Mouse (Mus musculus) kidney, adult 18-20 months (tissue): ENCODE measurements around the gene BC030499.

Source experiments
- DNase-seq: peaks from one replicate; pipeline ENCODE4 v3.0.0; 2021

The BC030499 gene

DNA sequence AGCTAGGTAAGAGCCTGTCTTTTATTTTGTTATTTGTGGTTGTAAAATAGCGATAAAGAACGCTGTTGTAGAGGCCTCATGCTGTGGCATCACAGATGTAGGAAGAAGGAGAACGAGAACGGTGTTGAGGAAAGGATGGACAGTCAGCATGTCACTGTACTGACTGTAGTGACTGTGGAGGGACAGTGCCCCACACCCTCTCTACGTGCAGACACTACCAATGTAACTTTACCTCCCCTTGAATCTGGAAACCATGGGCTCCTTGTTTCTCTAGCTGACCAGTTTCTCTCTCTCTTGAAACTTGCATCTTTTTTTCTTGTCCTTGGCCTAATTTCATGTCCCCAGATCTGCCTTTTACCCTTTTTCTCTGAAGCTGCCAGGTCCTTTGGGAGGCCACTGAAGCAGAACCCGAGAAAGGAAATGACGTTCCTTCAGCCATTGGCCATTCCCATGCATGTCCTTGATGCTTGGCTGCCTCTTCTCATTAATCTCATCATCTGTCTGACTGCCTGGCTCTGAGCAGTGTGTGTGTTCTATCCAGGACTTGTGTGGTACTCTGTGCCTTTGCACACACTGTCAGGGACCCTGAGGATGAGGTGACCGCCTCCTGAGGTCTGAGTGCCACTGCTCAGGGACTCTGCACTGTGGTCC is 20.3 kb downstream of the BC030499 start:
- no peak for DNase-seq

DNA sequence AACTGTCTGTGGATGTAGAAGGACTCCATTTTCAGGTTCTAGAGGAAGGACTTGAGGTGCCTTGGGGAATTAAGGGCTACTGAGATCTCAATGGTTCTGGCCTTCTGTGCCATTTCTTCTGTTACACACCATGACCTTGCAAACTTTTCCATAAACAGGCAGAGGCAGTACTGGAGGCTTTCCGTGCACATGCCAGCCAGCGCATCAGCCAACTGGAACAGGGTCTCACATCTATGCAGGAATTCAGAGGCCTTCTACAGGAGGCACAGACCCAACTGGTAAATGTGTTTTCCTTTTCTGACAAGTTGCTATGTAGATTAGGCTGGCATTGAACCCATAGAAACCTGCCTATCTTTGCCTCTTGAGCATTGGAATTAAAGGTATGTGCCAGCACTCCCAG is 23.0 kb downstream of the BC030499 start:
- DNase-seq, result no peak

DNA sequence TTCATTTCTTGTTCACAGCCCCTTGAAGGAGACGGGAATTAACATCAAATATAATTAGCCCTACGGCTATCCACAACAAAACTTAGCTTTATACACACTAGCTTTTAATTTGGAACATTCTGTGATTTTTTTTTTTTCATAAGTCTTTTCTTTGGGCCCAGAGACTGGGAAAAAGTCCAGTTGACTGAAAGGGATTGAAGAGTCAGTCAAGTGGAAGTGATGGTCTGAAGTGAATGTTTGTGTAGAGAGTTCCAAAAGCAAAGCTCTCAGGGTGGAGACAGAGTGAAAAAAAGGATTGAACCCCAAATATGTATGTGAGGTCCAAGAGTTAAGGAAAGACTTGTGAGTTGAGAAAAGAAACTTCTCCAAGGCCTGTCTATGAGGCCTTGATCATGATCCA is 27.8 kb downstream of the BC030499 start:
- no peak for DNase-seq

DNA sequence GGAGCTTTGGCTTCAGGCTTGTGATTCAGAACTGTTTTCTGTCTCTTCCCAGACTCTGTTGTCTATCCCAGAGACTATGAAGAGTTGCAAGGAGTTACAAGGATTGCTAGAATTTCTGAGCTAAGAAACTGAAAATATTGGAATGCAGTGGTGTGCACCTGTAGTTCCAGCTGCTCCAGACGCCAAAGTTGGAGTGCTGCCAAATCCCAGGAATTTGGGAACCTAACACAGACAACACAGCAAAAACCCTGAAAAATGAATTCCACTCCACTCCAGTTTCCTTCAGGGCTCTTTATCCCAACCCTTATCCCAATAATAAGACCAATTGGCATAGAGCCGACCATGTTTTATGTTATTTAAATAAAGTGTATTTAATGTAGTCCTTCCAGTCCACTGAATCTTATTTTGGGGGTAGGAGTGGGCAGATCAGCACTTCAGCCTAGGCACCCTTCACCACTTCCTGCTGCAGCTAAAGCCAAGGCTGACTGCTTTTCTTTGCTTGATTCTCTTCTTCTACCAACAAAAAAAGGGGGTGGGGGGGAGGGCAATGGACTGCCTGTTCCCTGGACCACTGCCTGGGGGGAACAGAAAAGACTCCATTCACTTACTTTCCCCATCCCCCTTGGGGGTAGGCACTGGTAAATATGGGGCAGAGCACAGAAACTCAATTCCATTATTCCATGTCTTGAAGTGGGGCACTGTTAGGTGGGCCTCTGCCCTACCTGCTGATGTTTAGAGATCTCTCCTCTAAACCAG is 31.6 kb downstream of the BC030499 start:
- DNase-seq, result no peak

DNA sequence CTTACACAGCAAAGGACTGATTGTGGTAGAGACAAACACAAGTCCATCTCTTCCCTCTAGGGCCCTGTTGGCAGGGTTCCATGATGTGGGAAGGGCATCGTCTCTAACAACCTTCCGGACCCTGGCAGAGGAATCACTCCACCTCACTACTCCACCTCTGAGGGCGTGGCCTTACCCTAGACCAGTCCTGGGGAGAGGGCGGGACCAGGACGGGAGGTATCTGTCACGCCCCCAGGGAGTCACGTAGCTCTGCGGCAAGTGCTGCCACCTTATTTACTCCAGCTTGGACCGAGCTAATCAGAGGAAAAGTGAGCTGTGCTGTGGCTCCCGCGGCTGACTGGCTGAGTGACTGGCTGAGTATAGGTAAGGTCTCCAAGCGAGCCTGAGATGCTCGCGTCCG is 32.2 kb downstream of the BC030499 start, which contains the start of gene Aldoc:
Aldoc (plus strand) TSS at position 109 of the 400 bp plus-strand sequence.
- peak; percentile 87 for DNase-seq

DNA sequence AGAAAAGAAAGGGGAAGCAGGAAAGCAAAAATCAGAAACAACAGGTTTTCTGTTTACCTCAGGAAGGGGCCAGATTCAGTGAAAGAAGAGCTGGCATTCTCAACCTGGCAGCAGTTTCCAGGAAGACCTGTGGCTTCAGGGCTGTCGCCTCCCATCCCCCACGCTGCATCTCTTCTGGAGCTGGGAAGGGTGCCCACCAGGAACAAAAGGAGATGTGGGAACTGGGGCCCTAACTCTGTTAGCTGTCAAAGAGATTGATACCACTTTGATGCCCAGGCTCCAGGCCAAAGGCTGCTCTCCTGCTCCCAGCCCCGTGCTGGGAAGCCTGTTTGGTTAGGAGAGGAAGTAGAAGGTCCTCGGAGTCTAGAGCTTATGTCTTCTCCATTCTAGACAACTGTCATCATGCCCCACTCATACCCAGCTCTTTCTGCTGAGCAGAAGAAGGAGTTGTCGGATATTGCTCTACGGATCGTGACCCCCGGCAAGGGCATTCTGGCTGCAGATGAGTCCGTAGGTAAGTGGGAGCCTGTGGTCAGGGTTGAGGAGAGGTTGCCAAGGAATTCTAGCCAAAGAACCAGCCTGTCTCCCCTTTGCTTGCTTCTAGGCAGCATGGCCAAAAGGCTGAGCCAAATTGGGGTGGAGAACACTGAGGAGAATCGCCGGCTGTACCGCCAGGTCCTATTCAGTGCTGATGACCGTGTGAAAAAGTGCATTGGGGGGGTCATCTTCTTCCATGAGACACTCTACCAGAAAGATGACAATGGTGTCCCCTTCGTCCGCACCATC is 33.6 kb downstream of the BC030499 start:
- DNase-seq, result no peak

DNA sequence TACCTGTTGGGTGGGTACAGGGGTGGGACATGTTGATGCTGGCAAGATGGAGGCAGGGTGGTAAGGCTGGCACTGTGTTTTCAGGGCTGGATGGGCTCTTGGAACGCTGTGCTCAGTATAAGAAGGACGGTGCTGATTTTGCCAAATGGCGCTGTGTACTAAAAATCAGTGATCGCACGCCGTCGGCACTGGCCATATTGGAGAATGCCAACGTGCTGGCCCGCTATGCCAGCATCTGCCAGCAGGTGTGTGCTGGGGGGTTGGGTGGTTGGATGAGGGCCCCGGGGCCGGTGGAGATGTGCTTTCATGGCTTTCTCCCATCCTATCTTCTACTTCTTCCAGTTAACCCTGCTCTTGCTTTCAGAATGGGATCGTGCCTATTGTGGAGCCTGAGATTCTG is 34.3 kb downstream of the BC030499 start:
- no peak for DNase-seq

DNA sequence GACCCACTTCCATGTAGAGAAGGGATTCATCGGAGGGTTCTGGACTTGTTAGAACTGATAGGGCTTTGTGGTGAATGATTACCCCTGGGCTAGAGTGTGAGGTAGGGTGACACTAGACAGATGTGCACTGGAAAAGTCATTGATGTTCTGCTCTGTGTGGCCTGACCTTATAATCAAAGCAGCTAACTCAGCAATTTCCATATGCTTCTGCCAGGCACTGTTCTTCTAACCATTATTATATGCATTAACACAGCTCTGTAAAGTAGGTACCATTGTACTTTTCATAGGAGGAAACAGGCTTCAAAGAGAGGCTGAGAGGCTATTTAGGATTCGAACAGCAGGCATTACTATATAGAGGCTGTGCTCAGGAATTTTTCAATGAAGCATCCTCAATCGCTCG is 36.6 kb downstream of the BC030499 start:
- DNase-seq, result no peak

DNA sequence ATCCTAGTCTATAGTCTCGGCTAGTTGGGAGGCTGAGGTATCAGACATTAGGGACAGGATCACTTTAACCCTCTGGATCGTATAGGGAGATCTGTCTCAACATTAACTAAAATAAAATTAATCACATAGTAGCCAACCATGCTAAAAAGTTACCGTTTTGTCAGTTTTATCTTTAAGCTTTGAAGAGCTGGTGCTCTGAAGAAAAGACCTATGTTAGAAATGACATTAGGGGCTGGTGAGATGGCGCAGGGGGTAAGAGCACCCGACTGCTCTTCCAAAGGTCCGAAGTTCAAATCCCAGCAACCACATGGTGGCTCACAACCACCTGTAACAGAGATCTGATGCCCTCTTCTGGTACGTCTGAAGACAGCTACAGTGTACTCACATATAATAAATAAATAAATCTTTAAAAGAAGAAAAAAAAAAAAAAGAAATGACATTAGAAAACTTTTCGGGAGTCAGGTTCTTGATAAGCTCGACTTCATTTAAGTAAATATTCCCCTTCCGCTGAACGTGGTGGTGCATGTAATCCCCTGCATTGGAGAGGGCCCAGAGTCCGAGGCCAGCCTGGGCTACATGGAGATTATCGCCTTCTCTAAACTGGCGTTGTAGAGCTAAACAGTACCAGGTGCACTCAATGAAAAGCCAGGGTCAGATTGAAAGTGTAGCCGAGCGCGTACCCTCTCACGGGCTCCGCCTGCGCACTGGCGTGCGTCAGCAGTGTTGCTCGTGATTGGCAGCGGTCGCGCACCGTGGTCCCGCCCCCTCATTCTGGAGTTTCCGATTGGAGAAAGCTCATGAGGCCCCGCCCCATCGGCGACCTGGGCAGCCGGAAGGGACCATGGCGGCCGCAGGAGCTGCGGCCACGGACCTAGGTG is 37.2 kb downstream of the BC030499 start, which contains the start of gene Pigs:
Pigs (plus strand) TSS at position 782 of the 878 bp plus-strand sequence.
- peak; percentile 98 for DNase-seq

DNA sequence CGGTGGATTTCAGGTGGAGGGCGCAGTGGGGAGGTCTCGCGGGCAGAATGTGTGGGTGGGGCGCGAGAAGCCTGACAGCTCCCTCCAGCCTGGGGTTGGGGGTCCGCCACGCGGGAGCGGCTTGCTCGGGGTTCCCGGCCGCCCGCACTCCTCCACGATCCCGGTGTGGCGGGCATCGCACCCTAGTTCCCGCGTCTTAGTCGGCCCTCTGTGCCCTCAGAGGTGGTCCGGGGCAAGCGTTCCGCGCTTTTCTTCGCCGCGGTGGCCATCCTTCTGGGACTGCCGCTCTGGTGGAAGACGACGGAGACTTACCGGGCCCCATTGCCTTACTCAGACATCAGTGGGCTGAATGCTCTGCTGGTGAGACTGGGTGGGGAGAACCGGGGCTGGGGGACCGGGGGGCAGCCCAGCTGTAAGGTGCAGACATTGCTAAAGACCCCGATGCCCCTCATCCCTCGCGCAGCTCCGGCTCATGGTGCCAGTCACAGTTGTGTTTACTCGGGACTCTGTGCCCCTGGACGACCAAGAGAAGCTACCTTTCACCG is 37.9 kb downstream of the BC030499 start:
- no peak for DNase-seq

DNA sequence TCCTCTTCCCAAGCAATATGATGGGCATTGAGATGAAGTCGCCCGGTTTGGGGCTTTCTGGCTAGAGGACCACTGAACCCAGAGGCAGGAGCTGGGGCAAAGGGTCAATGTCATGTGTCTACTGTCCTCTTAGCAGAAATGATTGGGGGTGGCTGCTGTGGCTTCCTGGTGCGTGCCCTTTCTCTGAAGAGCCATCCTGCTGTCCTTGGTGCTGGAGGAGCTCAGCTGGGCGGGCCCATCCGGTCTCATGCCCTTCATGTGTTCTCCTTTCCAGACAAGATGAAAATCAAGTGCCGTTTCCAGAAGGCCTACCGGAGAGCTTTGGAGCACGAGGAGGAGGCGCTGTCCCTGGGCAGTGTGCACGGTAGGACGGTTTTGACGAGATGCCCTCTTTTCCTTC is 42.0 kb downstream of the BC030499 start:
- DNase-seq, result no peak

DNA sequence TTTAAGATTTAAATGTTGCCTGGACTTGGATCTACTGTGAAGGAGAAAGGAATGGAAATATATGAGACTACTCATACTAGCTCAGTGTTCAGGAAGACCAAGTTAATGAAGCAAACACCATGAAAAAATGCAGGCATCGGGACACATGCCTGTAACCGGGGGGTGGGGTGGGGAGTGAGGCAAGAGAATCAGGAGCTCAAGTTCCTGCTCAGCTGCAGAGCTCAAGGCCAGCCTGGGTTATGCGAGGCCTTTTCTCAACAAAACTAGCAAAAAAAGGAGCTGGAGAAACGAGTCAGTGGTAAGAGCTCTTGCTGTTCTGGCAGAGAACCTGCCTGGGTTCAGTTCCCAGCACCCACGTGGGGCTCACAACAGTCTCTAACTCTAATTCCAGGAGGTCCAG is 43.4 kb downstream of the BC030499 start:
- no peak for DNase-seq

DNA sequence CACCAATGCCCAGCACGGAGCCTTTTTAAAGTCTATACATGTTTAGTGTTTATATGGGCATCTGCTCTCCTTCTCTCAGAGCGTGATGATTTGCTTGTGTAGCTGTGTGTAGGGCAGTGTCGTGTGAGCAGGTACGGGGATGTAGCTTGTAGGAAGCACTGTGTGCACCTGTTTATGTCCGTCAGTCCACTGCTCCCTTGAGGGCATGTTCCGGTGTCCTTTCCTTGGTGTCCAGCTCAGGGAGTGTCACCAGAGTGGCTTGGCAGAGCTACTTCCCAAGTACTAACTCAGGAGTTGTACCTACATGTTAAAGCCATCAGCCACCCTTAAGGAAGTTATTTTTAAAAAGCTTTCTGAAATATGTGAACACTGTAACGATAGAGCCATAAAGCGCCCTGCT is 46.4 kb downstream of the BC030499 start:
- DNase-seq, result no peak

DNA sequence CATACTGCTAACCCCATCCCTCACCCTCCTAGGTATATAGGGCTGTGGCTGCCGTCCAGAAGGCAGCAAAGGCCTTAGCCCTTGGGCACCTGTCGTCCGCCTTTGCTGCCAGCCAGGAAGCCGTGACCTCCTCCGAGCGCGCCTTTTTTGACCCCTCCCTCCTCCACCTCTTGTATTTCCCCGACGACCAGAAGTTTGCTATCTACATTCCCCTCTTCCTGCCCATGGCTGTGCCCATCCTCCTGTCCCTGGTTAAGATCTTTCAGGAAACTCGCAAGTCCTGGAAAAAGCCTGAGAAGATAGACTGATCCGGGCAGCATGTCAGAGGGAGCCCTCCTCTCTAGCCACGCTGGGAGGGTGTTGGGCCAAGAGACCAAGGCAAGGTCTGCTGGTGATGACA is 51.1 kb downstream of the BC030499 start:
- no peak for DNase-seq

DNA sequence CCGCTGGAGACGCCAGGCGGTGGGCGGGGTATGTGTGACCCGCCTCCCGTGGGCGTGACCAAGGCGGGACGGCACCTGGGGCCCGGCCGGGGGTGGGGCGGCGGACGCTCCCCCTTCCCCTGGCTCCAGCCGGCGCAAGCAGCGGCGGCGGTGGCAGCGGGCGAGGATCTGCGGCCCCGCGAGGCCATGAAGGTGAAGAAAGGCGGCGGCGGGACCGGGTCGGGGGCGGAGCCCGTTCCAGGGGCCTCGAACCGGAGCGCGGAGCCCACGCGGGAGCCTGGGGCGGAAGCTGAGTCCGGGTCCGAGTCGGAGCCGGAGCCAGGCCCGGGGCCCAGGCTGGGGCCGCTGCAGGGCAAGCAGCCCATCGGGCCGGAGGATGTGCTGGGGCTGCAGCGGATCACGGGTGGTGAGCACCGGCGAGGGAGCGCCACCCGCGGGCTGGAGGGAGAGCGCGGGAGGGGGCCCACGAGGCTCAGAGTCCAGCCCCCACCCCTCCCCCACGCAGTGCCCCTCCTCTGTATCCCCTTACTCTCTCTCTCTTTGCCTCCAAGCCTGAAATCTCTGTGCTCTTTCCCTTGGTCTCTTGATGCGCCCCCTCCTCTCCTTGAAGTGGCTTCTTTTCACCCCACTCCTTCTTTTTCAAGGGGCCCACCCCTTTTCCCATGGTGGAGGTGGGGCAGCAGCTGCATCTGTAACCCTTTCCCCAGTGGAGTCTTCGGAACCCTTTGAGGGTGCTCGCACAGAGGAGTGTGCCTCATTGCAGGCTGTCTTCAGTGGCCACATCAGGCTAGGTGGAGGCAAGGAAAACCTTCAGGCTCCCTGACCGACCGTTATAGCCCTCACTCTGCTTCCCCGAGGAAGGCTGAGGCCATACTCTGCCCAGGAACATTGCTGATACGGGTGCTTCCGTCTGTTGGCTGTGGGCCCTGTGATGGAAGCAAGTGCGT is 53.0 kb downstream of the BC030499 start, which contains the start of gene Unc119:
Unc119 (plus strand) TSS at position 102 of the 947 bp plus-strand sequence.
- DNase-seq, result peak; percentile 85

DNA sequence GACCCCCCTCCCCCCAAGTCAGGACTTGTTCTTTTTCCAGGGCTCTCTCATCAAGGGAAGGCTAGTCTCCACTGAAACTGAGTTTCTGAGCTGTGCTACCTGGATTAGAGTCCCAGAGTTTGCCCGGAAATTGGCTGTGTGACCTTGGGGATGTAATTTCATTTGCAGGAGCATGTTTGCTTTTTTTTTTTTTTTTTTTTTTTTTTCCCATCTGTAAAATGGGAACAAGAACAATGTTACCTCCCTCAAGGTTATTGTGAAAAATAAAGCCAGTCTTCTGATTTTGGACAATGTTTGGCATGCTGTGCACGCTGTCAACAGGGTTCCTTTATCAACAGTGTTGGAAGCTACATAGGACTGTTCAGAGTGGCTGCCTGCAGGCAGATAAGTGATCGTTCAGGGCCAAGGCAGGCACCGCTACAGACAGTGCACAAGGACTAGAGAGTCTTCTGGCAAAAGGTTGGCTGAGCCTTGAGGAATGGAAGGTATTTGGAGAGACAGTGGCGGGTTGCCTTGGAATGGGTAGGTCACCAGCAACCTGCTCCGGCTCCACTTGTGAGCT is 53.8 kb downstream of the BC030499 start:
- DNase-seq, result no peak

DNA sequence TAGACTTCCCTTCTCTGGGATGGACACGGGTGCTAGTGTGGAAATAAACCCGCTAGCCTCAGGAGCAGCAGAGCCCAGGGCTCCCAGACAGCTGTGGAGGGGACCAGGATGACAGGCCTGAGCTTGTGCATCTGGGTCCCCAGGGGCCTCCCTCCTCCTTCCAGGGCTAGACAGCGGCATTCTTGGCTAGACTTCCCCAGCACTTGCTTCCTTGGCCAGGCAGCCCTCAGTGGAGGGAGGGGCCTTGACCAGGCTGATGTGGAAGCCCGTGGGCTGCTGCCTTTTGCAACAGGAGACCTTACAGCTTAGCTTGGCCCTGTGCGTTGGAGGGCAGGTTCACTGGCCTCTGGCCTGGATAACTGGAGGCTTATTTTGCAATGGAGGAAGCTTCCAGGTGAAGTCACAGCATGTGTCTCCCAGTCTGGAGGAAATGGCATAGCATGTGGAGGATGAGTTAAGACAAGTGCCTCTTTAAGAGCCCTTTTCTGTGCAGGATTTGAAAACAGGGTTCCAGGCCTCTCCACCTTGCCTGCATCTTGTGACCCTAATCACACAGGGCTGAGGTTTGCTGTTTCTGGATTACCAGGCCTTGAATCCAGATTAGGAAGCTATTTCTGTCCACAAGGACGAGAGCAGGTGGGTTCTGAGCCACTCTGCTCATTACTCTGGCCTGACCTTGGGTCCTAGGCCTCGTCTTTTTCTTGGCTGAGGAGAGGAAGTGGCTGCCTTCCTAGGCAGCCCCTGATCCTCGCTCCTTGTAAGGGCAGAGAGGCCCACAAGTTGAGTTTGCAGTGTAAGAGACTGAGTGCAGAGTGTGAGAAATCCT is 54.5 kb downstream of the BC030499 start:
- DNase-seq, result no peak

DNA sequence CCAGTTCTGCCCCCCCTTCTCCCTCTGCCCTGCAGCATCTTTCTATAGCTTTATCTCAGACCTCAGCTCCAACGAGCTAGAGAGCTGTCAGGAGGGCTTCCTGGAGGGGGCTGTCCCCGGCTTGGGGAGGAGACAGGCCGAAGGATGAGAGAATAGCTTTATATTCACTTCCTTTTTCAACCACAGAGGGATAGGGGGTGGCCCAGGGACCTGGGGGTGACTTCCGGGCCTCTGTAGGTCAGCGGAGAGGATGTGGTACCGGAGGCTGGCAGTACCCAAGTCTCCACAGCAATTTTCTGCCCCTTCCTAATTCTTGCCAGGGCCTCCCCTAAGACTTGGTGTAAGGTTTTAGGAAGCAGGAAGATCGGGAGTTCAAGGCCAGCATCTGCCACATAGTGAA is 55.2 kb downstream of the BC030499 start:
- DNase-seq, result no peak
